Mouse (Mus musculus) lung, adult 2 months (tissue): ENCODE data around the gene Eif4e. TPM values are rescaled to one million over a fixed set of nuclear protein-coding genes. Genes with fewer than 3 reads are reported as not detected.

Source experiments
- DNase-seq: peaks from one replicate; pipeline ENCODE4 v3.0.0; 2022
- H3K4me1 ChIP-seq: fragments of 200-500 bp; 2 replicates; pipeline ENCODE4 v1.6.1; 2011; ENCODE audit warnings: low read length; ENCODE audit not compliant: control insufficient read depth, insufficient read depth
- H3K4me3 ChIP-seq: fragments of 200-500 bp; replicated peaks from 2 replicates; pipeline ENCODE3; 2011; ENCODE audit warnings: low read depth, mild to moderate bottlenecking, control low read depth, low read length; ENCODE audit errors: extremely low read depth
- CTCF ChIP-seq: fragments of 200-500 bp; IDR thresholded peaks from 2 replicates; pipeline ENCODE4 v1.5.1; 2011; ENCODE audit warnings: mild to moderate bottlenecking, low read length, control low read depth; ENCODE audit not compliant: insufficient read depth
- POLR2A ChIP-seq: fragments of 200-500 bp; IDR thresholded peaks from 2 replicates; pipeline ENCODE4 v1.6.1; 2011; ENCODE audit warnings: low read depth, mild to moderate bottlenecking, control low read depth, low read length, borderline replicate concordance; ENCODE audit errors: extremely low read depth
- WGBS: fragments of 180-500 bp; shearing (Covaris S2); methylation state at CpG from one replicate; pipeline ENCODE4 v1.1.7; 2018; 5-methylcytosine and 5-hydroxymethylcytosine counted together
- polyA plus RNA-seq: library from polyadenylated mRNA; depleted of rRNA; stranded (reverse); fragments of >200 nt; gene quantifications from 2 replicates; pipeline ENCODE4 v1.2.3, GENCODE M21; 2012

Gene Eif4e
- polyA plus RNA-seq, 1 experiment = 23.2 TPM

DNA sequence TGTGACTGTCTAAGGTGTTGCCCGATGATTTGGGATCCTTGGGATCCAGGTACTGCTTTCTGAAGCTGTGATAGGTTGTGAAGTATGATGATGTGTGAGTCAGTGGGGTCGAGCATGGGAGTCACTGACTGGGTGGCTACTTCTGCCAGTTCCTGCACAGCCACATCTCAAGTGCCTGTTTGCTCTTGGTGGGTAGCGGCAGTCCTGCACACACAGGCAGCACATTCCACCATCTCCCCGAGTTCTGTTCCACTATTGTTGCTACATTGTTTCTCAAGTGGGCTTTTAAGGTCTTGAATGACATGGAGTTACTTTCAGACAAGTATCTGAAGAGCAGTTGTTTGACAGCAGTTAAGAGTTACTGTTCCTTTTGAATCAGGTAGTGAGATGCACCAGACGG is 34.3 kb downstream of the Eif4e start:
- WGBS = 75% methylated on average over 5 of the region's 5 CpGs
- DNase-seq = no peak

DNA sequence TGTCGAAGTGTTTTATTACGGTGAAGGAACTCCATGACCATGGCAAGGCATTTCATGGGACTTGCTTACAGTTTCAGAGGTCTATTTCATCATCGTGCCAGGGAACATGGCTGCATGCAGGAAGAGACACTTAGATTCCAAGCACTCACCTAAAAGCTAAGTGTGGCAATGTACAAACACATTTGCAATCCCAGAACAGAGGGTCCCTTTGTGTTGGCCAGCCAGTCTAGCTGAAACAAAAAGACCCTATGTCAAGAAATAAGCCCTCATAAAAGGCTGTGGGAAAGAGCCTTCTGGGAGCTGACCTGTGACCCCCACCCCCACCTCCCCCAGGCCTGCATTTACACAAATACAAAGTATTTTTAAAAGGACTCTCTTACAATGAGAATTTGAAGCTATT is 34.9 kb downstream of the Eif4e start:
- 75% methylated on average over 3 of the region's 3 CpGs for WGBS
- Histone ChIP-seq H3K4me3 (no peak overlapping the region), H3K4me1 (no peaks in the 10 kb centered on the region)
- TF ChIP-seq CTCF (no peak), POLR2A (no peak)
- no peak for DNase-seq

More for the DNA sequence above, 34.3 kb downstream of the Eif4e start:
- no peak overlapping the region for H3K4me3 ChIP-seq
- TF ChIP-seq CTCF = no peak
- TF ChIP-seq POLR2A = no peak
- H3K4me1 ChIP-seq = no peaks in the 10 kb centered on the region

DNA sequence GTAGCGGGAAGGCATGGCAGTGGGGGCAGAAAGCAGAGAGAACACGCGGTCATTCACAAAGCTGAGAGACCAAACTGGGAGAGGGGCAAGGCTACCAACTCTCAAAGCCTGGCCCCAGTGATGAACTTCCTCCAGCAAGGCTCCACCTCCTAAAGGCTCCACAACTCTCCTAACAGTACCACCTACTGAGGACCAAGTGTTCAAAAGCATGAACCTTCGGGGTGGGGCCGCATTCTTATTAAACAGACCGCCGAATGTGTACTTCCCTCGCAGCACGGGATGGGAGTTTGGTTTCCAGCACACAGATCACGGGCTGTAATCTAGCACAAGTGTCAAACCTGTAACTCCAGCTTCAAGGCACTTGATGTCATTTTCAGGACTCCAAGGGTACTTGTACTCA is 52.9 kb downstream of the Eif4e start:
- 75% methylated on average over 10 of the region's 10 CpGs for WGBS
- no peak for DNase-seq
- Histone ChIP-seq H3K4me1 (no peaks in the 10 kb centered on the region), H3K4me3 (no peak overlapping the region)
- TF ChIP-seq POLR2A (no peak), CTCF (no peak)

DNA sequence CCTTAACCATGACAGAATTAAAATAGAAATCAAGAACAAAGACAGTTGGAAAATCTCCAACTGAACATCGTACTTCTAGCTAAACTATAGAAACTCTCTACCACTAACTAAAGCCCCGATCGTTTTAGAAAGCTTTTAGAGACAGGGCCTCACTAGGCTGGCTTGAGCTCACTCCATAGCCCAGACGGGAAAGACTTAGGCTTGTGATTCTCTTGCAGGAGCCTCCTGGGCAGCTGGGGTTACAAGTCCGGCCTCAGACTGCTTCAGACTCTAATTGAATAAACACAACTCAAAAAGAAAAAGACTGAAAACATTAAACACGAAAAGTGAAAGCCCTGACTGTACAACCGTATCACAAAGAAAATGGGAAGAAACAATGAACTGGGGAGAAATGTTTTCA is 60.2 kb downstream of the Eif4e start:
- Histone ChIP-seq H3K4me1 (no peaks in the 10 kb centered on the region), H3K4me3 (no peak overlapping the region)
- TF ChIP-seq POLR2A (no peak), CTCF (no peak)
- no peak for DNase-seq
- WGBS = 49% methylated on average over 7 of the region's 7 CpGs

DNA sequence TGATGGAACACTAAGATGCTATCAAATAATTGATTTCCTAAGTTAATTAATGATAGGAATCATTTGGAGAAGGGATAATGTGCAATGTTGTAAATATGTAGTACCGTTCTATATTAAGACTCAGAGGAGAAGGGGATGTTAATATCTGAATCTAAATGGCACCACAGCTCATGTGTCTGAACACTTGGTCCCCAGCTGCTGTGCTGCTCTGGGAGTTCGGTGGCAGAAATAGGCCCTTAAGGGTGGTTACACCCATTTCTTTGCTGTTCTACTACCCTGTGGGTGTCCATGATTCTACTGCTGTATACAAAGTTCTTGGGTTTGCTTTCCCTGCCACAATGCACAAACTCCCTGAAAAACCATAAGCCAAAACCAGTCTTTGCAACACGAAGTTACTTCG is 61.2 kb downstream of the Eif4e start:
- no peak for TF ChIP-seq CTCF
- TF ChIP-seq POLR2A = no peak
- Histone ChIP-seq H3K4me3 (no peak overlapping the region), H3K4me1 (no peaks in the 10 kb centered on the region)
- WGBS = 94% methylated on average over 4 of the region's 4 CpGs
- no peak for DNase-seq

DNA sequence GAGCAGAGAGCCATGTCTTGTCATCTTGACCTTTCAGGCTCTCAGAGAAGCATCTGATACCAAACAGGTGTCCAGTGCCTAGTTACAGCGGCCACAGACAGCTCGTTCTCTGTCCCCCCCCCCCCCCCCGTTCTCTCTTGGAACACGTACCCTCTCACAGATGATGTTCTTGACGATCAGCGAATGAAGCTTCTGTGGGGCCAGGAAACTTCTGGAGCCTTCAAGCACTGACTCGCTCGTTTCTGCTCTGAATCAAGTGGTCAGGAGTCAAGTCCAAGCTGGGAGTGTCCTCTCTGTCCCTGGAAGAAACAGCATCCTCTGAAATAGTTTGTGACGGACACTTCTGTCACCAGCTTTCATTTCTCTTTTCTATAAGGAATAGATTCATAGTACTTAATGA is 62.0 kb downstream of the Eif4e start:
- no peak for DNase-seq
- Histone ChIP-seq H3K4me1 (no peaks in the 10 kb centered on the region), H3K4me3 (no peak overlapping the region)
- WGBS = 75% methylated on average over 9 of the region's 9 CpGs
- TF ChIP-seq CTCF = no peak
- TF ChIP-seq POLR2A = no peak

DNA sequence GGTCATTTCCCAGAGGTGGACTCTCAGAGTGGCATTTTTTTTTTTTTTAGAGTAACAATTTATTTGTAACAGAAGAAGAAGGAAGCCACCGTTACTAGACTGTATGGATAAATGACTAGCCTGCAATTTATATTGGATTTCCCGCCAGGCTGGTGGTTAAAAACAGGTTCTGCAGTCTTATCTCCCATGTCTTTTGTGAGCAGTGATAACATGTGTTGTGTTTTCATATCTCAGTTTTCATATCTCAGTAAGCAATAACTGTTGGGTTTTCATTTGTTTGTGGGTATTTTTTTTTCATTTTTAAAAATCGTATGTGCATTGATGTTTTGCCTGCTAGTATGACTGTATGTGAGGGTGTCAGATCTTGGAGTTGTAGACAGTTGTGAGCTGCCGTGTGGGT is 65.0 kb downstream of the Eif4e start:
- WGBS = 88% methylated on average over 4 of the region's 4 CpGs
- Histone ChIP-seq H3K4me1 (no peaks in the 10 kb centered on the region), H3K4me3 (no peak overlapping the region)
- DNase-seq = no peak
- TF ChIP-seq POLR2A (no peak), CTCF (no peak)

DNA sequence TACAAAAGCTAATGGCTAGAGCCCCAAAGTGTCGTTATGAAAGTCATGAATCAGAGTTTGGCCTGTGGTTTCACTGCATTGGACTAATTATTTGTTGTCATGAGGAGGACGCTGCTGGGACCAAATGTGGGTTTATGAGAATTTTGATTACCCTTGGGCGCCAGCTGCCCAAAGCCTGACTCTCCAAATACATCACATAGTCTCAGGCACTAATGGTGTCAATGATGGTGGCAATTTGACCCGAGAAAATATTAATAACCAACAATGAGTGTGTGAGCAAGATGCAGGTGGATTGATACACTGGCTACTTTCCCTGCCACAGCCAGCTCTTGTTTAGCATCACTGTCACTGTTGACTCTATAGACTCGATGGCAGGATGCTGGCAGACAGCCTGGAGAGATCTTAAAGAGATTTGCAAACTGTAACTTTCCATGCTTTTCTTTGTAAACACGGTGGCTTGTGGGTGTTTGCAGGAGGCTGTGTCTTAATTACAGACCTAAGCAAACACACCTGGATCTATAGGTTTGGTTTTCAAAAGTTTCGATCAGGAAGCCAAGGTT is 65.9 kb downstream of the Eif4e start:
- TF ChIP-seq POLR2A = no peak
- TF ChIP-seq CTCF = no peak
- DNase-seq = no peak
- no peaks in the 10 kb centered on the region for H3K4me1 ChIP-seq
- 68% methylated on average over 7 of the region's 7 CpGs for WGBS
- H3K4me3 ChIP-seq = no peak overlapping the region

DNA sequence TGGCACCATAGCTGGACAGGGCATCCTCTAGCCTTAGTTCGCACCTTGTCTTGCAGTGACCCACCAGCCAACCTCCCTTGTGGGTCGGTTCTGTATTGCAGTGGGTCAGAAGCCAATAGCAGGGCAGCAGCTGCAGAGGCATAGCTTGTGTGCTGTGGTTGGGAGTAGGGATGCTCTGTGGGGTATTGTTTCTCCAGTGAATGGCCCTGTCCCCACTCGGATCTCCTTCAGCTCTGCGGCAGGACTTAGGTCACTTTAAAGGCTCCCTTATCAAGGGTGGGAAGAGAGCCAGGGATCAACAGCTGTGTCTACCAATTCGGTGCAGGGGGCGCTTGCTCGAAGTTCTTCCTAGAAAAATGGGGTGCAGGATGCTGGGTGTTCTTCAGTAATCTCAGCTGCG is 67.2 kb downstream of the Eif4e start:
- Histone ChIP-seq H3K4me3 (no peak overlapping the region), H3K4me1 (no peaks in the 10 kb centered on the region)
- TF ChIP-seq POLR2A (no peak), CTCF (no peak)
- no peak for DNase-seq
- 67% methylated on average over 8 of the region's 8 CpGs for WGBS

DNA sequence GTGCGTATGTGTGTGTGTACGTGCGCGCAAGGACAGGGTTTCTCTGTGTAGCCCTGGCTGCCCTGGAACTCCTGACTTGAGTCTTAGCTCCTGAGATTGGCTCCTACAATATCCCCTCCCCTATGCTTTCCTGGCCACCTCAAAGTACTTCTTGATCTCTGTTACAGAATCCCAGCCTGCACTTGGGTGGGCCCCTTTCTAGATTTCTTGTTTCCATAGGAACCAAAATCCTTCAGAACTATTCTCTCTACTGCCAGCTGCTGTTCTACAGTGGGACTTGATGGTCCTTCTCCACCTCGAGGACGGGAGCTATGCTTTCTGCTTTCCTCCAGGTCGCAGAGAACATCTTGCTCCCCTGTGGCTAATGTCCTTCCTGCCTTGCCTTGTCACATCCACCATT is 67.9 kb downstream of the Eif4e start:
- WGBS = 82% methylated on average over 7 of the region's 7 CpGs
- TF ChIP-seq POLR2A (no peak), CTCF (no peak)
- no peak for DNase-seq

DNA sequence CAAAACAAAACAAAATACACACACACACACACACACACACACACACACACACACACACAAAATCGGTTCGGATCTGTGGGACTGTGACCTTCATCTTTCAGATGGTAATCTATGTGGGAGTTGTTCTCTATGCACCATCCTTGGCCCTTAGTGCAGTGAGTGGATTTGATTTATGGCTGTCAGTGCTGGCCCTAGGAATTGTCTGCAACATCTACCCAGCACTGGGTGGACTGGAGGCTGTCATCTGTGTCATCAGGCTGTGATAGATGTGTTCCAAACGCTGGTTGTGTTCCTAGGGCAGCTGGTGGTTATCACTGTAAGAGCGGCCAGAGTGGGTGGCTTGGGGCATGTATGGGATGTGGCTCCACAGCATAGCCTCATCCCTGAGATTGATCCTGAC is 75.1 kb downstream of the Eif4e start:
- no peak for DNase-seq
- WGBS = 69% methylated on average over 4 of the region's 4 CpGs
- TF ChIP-seq POLR2A (no peak), CTCF (no peak)
- H3K4me3 ChIP-seq = no peak overlapping the region
- H3K4me1 ChIP-seq = no peaks in the 10 kb centered on the region

More for the DNA sequence above, 67.9 kb downstream of the Eif4e start:
- H3K4me1 ChIP-seq = no peaks in the 10 kb centered on the region
- no peak overlapping the region for H3K4me3 ChIP-seq
